Mouse (Mus musculus) forebrain, embryonic 10.5 days (tissue): Measurements from ENCODE around the gene Slc39a1. TPM values are rescaled to one million over a fixed set of nuclear protein-coding genes. Genes with fewer than 3 reads are reported as not detected.

Experiments
- DNase-seq: peaks from one replicate; pipeline ENCODE4 v3.0.0-alpha.2; 2017; ENCODE audit warnings: low spot score; ENCODE audit errors: extremely low spot score
- H3K27ac ChIP-seq: fragments of 300-500 bp; sonication (generic); 2 replicates; pipeline ENCODE4 v1.5.1; 2016; ENCODE audit warnings: mild to moderate bottlenecking
- H3K27me3 ChIP-seq: fragments of 300-500 bp; sonication (generic); 2 replicates; pipeline ENCODE4 v1.6.1; 2016; ENCODE audit warnings: mild to moderate bottlenecking; ENCODE audit not compliant: poor library complexity, severe bottlenecking
- H3K36me3 ChIP-seq: fragments of 300-500 bp; sonication (generic); replicated peaks from 2 replicates; pipeline ENCODE4 v1.6.1; 2016; ENCODE audit warnings: mild to moderate bottlenecking, moderate library complexity
- H3K4me1 ChIP-seq: fragments of 300-500 bp; sonication (generic); 2 replicates; pipeline ENCODE4 v1.6.1; 2016
- H3K4me3 ChIP-seq: fragments of 300-500 bp; sonication (generic); 2 replicates; pipeline ENCODE4 v1.5.1; 2016; ENCODE audit warnings: mild to moderate bottlenecking, moderate library complexity
- H3K9me3 ChIP-seq: fragments of 300-500 bp; sonication (generic); 2 replicates; pipeline ENCODE4 v1.6.1; 2016; ENCODE audit warnings: mild to moderate bottlenecking, moderate library complexity
- WGBS: fragments of 180-500 bp; shearing (Covaris S2); methylation state at CpG from one replicate; pipeline ENCODE4 v1.1.7; 2016; 5-methylcytosine and 5-hydroxymethylcytosine counted together
- polyA plus RNA-seq: library from polyadenylated mRNA; unstranded; fragments of >200 nt; fragmentation: Nextera tagmentation; extraction: Ambion mirVana; gene quantifications from 2 replicates; pipeline ENCODE4 v1.2.1, GENCODE M21; 2016

The Slc39a1 gene
- polyA plus RNA-seq, 1 experiment from 2014 or later = 69.6 TPM

GRCm38 (mm10) chr3:90220088-90220487 is 27.9 kb upstream of the Slc39a1 start:
- Histone ChIP-seq H3K4me1 (peaks cover 27% of the 10 kb centered on the region), H3K4me3 (peak overlapping the region; percentile 64), H3K9me3 (no peaks in the 10 kb centered on the region), H3K36me3 (peaks cover 22% of the 10 kb centered on the region), H3K27ac (peak overlapping the region; percentile 89), H3K27me3 (no peaks in the 10 kb centered on the region)
- DNase-seq = peak; percentile 42
- 15% methylated on average over 6 of the region's 6 CpGs for WGBS

DNA sequence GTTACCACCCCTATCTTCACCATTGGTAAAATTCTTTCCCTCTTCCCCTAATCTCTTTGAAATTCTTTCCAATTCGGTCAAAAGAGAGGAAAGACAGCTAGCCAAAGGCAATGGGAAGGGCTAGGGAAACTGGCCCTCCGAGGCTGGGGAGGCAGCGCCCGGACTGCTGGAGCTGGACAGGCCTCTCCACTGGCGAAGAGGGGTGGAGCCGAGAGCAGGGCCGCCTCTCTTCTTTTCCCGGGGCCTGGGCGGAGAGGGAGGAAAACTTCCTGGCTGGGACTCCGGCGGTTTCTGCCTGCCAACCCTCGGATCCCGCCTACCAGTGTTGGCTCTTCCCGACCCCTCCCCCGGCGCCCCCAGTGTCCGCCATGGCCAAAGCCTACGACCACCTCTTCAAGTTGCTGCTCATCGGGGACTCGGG is 27.4 kb upstream of the Slc39a1 start:
- peak overlapping the region; percentile 89 for H3K27ac ChIP-seq
- peaks cover 26% of the 10 kb centered on the region for H3K36me3 ChIP-seq
- H3K9me3 ChIP-seq = no peaks in the 10 kb centered on the region
- H3K27me3 ChIP-seq = no peaks in the 10 kb centered on the region
- under 1% methylated on average over 18 of the region's 20 CpGs for WGBS
- peak; percentile 71 for DNase-seq
- H3K4me1 ChIP-seq = peaks cover 27% of the 10 kb centered on the region
- peak overlapping the region; percentile 64 for H3K4me3 ChIP-seq

DNA sequence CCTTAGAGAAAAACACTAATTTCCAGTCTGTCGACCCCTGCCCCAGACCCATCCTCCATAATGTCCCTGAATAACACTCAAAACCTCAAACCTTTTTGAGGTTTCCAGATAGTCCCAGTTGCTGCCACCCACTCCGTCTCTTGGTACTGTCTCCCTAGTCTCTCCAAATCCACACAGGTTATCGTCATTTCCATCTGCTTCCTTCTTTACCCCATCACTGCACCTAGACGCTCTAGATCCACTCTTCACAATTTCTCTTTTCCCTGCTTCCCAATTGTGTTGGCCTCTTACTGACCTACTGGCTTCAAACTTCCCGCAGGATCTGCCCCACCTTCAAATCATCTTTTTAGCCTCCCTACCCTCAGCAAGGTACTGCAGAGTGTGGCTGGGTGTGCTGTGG is 26.8 kb upstream of the Slc39a1 start:
- DNase-seq = no peak
- WGBS = 21% methylated on average over 5 of the region's 5 CpGs
- Histone ChIP-seq H3K36me3 (peaks cover 32% of the 10 kb centered on the region), H3K4me3 (peak overlapping the region; percentile 64), H3K4me1 (peaks cover 27% of the 10 kb centered on the region), H3K27me3 (no peaks in the 10 kb centered on the region), H3K27ac (peak overlapping the region; percentile 89), H3K9me3 (no peaks in the 10 kb centered on the region)

DNA sequence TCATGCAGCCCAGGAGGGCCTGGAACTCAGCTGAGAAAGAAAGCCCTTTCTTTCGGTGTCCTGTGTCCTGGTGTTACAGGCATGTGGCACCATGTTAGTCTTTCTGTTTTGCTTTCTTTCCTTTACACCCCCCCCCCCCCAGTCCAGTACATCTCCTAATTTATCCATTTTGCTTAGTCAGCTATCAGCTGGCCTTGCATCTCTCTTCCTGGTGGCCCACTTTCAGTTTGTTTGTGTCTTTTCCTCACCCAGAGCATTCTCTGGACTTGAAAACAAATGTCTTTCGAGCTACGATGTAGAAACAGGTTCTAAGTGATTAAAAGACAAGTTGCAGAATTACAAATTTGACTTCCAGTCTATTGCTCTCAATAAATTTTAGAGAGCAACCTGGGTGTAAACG is 25.5 kb upstream of the Slc39a1 start:
- no peak overlapping the region for H3K4me3 ChIP-seq
- no peak for DNase-seq
- no peaks in the 10 kb centered on the region for H3K27me3 ChIP-seq
- no peaks in the 10 kb centered on the region for H3K9me3 ChIP-seq
- WGBS = 91% methylated on average over 4 of the region's 4 CpGs
- H3K27ac ChIP-seq = no peak overlapping the region
- H3K4me1 ChIP-seq = peaks cover 27% of the 10 kb centered on the region
- peaks cover 35% of the 10 kb centered on the region for H3K36me3 ChIP-seq

DNA sequence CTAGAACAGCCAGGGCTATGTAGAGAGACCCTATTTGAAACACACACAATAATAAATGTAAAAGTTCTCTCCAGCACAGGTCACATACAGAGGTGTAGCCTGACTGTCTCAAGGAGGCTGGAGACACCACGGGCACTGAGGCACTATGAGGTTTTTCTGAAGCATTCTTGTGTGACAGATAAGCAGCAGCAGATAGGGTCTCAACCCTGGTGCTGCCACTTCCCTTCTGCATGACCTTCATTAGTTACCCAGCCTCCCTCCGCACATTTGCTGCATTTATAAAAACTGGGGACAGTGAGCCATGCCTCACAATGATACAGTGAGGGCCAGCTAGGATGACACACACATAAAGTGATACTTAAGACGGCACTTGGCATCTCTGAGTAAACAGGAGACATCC is 25.0 kb upstream of the Slc39a1 start:
- Histone ChIP-seq H3K9me3 (no peaks in the 10 kb centered on the region), H3K27ac (no peak overlapping the region), H3K36me3 (peaks cover 35% of the 10 kb centered on the region), H3K4me1 (peaks cover 27% of the 10 kb centered on the region), H3K27me3 (no peaks in the 10 kb centered on the region), H3K4me3 (no peak overlapping the region)
- no peak for DNase-seq
- 80% methylated on average over 3 of the region's 3 CpGs for WGBS

- Histone ChIP-seq H3K4me1 (peaks cover 27% of the 10 kb centered on the region), H3K27ac (no peak overlapping the region), H3K27me3 (no peaks in the 10 kb centered on the region), H3K9me3 (no peaks in the 10 kb centered on the region), H3K4me3 (no peak overlapping the region), H3K36me3 (peaks cover 35% of the 10 kb centered on the region)
- 83% methylated on average over 10 of the region's 10 CpGs for WGBS
- DNase-seq = no peak
Measured at GRCm38 (mm10) chr3:90224331-90224730, 23.6 kb upstream of the Slc39a1 start.

DNA sequence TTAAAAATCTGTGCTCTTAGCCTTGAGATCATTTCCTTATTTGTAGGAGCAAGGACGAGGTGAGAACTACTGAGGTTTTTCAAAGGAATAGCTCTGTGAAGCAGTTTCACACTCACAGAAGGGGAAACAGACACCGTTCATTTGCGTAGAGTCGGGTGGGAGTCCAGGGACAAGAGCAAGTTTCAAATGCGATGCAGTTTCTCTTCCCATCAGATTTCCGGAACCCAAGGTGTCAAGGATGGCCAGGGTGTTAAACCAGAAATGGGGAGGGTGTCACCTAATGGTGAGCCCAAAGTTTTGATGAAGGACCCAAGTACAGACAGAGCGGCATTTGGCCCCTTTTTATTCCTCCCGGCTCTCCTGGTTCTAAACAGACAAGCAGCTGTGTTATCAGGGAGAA is 16.9 kb upstream of the Slc39a1 start:
- Histone ChIP-seq H3K9me3 (no peaks in the 10 kb centered on the region), H3K27me3 (no peaks in the 10 kb centered on the region), H3K27ac (peak overlapping the region; percentile 95), H3K4me3 (peak overlapping the region; percentile 72), H3K4me1 (peaks cover 18% of the 10 kb centered on the region), H3K36me3 (peaks cover 35% of the 10 kb centered on the region)
- DNase-seq = no peak
- 18% methylated on average over 8 of the region's 8 CpGs for WGBS

GRCm38 (mm10) chr3:90231507-90232333 is 16.3 kb upstream of the Slc39a1 start, which contains the start of gene Jtb:
Gene Jtb, plus strand, starts transcription at chr3:90231597.
- Histone ChIP-seq H3K36me3 (peaks cover 36% of the 10 kb centered on the region), H3K27me3 (no peaks in the 10 kb centered on the region), H3K27ac (peak within 1 kb of the TSS; percentile 95), H3K9me3 (no peaks in the 10 kb centered on the region), H3K4me3 (peak within 1 kb of the TSS; percentile 72), H3K4me1 (peaks cover 18% of the 10 kb centered on the region)
- WGBS = under 1% methylated on average over 61 of the region's 61 CpGs
- DNase-seq = peak; percentile 95

GRCm38 (mm10) chr3:90241251-90241650 is 6.7 kb upstream of the Slc39a1 start:
- Histone ChIP-seq H3K36me3 (peaks cover 6% of the 10 kb centered on the region), H3K27ac (no peak overlapping the region), H3K4me3 (no peak overlapping the region), H3K9me3 (no peaks in the 10 kb centered on the region), H3K27me3 (0 out of 2 replicates have a peak, but pooled peaks cover 11% of the 10 kb centered on the region), H3K4me1 (peaks cover 17% of the 10 kb centered on the region)
- 89% methylated on average over 2 of the region's 2 CpGs for WGBS
- no peak for DNase-seq

- 89% methylated on average over 10 of the region's 10 CpGs for WGBS
- 0 out of 2 replicates have a peak, but pooled peaks cover 11% of the 10 kb centered on the region for H3K27me3 ChIP-seq
- H3K36me3 ChIP-seq = peaks cover 2% of the 10 kb centered on the region; the same call in 1 of the 2 replicates
- DNase-seq = no peak
- peaks cover 17% of the 10 kb centered on the region for H3K4me1 ChIP-seq
- no peak overlapping the region for H3K27ac ChIP-seq
- H3K4me3 ChIP-seq = no peak overlapping the region
- H3K9me3 ChIP-seq = no peaks in the 10 kb centered on the region
Measured at GRCm38 (mm10) chr3:90241669-90242358, 6.2 kb upstream of the Slc39a1 start.

DNA sequence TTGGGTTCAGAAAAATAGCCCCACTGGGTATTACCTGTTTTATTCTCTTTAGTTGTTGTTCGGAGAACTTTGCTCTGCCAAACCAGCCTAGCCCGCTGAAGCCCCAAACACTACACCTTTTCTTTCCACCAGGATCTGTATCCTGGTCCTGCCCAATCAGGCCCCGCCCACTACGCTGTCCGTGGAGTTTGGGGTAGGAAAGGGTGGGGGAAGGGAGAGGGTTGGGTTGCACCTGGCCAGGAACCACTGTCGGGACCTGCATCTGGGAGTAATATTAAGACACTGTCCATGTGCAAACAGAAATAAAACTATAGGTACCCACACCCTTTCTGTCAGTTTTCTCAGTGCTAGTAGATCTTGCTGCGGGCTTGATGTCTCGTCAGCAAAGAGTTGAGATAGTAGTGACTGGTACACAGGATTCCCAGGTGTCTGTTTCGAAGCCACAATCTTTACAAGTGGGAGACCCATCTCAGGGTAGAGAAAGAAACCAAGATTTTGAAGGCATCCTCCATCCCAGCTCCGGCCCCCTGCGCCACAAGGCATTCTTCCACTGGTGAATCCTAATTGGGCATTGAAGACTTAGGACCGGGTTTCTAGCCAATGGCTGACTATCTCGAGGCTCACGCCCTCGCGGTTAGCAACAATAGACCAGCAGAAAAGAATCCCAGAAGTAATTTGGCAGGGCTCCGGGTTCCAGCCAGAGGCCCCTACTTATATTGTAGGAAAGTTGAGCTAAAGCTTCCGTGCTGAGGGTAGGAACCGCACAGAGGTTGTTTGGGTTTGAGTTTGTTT is 4.8 kb upstream of the Slc39a1 start, which contains the start of gene Creb3l4:
Gene Creb3l4 (minus strand): TSS at position 529 of the 792 bp plus-strand sequence.
- 2% methylated on average over 19 of the region's 19 CpGs for WGBS
- Histone ChIP-seq H3K4me1 (peaks cover 27% of the 10 kb centered on the region), H3K27ac (peak within 1 kb of the TSS; percentile 85), H3K36me3 (no peaks in the 10 kb centered on the region), H3K27me3 (0 out of 2 replicates have a peak, but pooled peaks cover 11% of the 10 kb centered on the region), H3K9me3 (no peaks in the 10 kb centered on the region), H3K4me3 (peak within 1 kb of the TSS; percentile 55)
- DNase-seq = peak; percentile 75

DNA sequence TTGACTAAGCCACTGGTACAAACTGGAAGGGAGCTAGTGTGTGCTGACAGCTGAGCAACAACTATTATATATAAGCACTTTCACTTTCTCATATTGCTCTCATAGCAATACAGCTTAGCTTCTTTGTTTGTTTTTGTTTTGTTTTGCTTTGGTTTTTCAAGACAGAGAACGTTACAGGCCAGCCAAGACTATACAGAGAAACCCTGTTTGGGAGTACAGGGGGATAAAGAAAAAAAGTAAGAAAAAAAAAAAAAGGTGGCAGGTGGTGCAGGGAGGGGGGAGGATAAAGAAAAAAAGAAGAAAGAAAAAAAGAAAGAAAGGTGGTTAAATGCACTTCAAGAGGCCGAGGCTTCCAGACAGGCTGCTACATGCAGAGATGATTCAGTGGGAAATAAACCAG is 2.6 kb upstream of the Slc39a1 start:
- Histone ChIP-seq H3K4me1 (peaks cover 41% of the 10 kb centered on the region), H3K36me3 (peaks cover 11% of the 10 kb centered on the region), H3K9me3 (no peaks in the 10 kb centered on the region), H3K4me3 (no peak overlapping the region), H3K27me3 (0 out of 2 replicates have a peak, but pooled peaks cover 11% of the 10 kb centered on the region), H3K27ac (no peak overlapping the region)
- DNase-seq = no peak
- WGBS = 80% methylated on average over 2 of the region's 2 CpGs
